Mouse (Mus musculus): Measurements from ENCODE around the gene Btbd6.

Btbd6 gene

DNA sequence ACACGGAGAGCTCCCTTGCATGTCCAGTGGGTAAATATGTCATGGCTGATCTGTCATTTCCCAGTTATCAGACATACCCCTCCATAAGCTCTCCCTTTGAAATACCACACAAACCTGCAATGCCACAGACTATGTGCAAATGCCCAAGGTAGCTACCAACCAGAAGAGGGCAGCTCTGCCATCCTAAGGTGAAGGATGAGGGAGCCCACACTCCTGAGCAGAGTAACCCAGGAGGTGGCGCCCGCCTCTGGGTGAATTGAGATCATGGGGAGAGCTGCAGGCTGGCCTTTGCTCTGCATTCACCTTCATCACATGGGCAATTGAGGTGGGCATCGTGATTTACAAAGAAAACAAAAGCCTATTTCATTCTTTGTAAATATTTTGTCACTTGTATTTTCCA lies 28.7 kb downstream of the Btbd6 start:
- peak; percentile 63 to 77 for DNase-seq (ENCODE audit: low spot score in 2 of 2)

DNA sequence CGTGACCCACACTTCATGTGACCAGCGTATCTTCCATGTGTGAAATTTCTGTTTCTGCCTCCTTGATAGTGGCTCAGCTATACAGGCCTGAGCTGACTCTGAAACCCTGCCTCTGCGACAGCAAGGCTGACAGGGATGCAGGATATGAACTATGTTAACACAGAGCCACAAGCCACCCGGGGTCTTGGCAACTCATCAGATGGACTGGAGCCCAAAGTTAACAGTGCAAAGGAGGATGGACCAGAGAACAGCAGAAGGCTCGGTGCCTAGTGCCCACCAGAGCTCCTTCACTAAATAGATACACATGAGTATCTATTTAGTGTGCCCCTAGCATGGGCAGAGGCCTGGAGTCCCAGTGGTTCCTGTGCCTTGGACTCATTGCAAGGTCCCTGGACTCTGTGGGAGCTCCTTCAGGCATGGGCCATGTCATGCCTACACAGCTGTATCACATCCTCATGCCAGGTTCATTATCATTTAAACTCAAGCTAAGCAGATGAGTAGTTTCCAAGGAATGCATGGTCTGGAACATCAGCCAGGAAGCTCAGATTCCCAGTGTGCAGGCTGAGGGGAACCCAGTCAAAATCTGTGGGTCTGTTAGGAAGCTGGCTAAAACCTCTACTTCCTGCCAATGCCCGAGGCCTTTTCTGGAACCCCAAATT lies 35.5 kb downstream of the Btbd6 start:
- DNase-seq (ENCODE audit: low spot score in 2 of 2), result no peak

DNA sequence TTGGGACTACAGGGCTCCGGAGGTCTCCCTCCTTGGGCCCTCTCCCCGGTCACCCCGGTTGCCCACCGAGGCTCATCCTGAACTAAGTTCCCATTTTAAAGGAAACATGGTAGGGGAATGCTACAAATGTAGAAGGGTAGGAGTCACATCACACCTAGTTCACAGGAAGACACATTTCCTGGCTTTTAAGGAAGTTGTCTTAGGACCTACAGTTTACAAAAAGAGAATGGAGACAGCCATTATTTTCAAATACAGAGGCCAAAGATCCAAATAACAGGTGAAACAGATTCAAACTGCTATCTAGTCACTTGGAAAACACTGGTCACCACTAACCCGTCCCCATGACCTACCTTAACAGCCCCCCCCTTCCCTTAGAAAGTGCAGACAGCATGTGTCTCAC lies 36.2 kb downstream of the Btbd6 start:
- no peak for DNase-seq (ENCODE audit: low spot score in 2 of 2)

DNA sequence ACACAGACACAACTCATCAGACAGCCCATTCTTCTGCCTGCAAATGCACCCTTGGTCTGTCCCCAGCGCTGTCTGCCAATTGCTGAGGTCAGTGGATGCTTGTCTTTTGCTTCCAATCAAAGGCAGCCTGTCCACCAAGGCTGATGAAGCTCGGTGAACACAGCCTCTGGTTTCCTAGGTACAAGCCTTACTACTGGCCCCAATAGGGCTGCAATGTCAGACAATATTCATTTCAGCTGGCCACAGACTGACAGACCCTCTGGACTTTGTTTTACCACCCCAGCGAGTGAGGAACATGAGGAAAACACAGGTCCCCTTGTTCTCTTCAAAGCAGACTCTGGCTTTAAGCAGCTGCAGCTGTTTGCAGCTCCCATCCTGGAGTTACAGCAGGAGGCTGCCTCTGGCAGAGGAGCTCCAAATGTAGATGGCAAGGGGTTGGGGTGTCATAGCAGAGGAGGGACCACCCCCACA lies 36.8 kb downstream of the Btbd6 start:
- peak; percentile 33 to 38 for DNase-seq (ENCODE audit: low spot score in 2 of 2)

DNA sequence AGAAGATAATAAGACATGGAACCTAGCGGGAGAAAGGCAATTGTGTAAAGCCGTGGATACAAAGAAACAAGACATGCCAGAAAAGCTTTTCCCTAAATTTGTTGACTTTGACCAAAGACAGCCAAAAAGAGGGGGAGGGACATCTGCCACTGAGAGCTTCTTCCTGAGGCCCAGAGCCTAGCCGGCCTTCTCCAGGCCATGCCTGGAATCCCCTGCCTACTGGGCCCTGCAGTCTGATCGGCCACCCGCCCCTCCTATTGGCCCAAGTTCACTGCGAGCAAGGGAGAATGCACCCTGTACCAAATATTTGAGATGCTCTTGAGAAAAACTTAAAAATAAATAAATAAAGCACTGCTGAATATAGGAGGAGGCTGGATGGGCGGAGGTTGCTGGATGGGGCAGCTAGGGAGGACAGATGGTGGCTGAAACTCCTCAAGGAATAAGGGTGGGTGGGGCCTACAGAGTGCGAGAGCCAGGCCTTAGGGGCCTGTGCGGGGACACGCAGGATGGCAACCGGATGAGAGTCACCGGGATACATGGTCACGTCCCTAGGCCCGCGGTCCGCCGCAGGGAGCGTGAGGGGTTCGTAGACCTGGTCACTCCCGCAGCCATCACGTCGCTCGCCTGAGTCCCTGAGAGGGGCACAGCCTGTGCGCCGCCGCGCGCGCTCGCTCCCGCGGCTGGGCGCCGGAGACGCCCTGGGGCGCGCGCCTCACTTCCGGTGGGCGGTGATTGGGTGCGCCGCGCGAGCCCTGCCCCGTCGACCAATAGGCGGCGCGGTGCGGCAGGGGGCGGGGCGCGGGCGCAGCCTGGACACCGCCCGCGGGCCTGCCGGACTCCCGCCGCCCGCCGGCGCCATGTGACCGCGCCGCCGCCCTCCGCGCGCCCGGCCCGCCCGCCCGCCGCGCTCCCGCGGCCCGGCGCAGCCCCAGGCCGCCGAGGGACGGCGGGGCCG lies 37.6 kb downstream of the Btbd6 start, which contains the start of gene Pacs2:
Pacs2 (plus strand) TSS at position 905 of the 955 bp plus-strand sequence.
- peak; percentile 84 to 92 for DNase-seq (ENCODE audit: low spot score in 2 of 2)

DNA sequence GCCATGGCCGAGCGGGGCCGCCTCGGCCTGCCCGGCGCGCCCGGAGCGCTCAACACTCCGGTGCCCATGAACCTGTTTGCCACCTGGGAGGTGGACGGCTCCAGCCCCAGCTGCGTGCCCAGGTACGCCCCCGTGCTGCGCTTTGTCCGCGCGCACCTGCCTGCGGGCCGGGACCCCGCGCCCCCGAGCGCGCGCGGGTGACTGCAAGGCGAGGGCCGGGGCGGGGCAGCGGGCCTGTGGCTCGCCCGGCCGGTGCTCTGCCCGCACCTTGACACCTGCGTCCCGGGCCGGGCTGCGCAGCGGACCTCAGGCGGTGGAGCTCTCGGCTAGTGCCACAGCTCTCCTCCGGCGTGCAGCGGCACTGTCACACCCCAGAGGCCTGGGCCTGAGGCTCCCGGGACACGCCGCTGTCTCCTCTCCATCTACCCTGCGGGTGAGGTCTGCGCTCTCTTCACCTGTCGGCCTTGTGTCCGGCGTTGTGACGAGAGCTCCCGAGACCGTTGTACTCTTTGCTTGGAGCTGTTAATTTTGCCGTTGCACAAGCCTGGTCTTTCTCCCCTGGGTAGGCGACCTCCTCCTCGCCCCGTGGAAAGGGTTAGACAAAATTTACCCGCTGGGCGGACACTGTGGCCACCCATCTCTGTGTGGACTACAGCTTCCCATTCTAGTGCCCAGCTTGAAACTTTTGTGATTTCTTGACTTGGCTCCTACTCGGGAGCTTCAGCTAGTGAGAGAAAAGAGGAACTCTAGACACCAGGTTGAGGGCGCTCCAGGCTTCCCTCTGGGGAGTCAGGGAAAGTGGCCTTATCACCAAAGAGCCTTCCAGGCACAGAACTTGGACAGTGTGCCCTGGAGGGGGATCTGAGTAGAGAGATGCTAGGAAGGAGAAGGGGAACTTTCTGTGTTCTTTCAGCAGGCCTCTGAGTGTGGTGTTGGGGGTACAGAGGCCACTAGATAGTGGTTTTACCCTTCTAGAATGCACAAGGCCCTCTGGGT lies 38.6 kb downstream of the Btbd6 start:
- DNase-seq (ENCODE audit: low spot score in 2 of 2), result peak in 1 of 2 experiments; percentile 19

DNA sequence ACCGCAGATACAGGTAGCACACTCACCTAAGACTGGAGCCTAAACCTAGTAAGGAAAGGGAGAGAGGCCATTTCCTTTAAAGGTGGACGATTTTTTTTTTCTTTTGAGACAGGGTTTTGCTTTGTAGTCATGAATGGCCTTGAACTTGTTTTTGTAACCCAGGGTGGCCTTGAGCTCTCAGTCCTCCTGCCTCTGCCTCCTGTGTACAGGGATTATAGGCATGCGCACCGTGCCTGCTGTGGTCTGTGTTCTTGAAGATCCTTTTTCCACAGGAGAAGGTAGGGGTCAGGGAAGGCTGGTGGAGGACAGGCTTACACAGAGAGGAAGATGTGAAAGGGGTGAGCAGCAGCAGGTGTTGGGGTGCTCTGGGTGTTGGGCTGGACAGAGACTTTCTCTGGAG lies 39.7 kb downstream of the Btbd6 start:
- no peak for DNase-seq (ENCODE audit: low spot score in 2 of 2)

DNA sequence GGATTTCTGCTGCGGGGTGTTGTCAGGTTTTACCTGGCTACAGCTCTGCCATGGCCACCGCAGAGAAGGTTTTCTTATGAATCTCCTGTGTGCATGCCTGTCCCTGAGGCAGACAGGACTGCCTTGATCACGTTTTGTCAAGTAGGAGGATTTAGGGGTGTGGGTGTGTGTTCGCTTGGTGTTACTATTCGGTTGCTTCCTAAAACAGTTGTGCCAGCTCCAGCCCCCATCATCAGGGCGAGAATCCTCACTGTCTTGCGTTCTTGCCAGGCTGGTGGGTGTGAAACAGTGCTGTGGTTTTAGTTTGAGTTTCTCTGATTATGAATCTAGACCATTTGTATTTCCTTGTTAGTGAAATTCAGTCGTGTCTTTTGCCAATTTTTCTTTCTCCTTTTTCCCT lies 40.7 kb downstream of the Btbd6 start:
- peak; percentile 87 to 91 for DNase-seq (ENCODE audit: low spot score in 2 of 2)

DNA sequence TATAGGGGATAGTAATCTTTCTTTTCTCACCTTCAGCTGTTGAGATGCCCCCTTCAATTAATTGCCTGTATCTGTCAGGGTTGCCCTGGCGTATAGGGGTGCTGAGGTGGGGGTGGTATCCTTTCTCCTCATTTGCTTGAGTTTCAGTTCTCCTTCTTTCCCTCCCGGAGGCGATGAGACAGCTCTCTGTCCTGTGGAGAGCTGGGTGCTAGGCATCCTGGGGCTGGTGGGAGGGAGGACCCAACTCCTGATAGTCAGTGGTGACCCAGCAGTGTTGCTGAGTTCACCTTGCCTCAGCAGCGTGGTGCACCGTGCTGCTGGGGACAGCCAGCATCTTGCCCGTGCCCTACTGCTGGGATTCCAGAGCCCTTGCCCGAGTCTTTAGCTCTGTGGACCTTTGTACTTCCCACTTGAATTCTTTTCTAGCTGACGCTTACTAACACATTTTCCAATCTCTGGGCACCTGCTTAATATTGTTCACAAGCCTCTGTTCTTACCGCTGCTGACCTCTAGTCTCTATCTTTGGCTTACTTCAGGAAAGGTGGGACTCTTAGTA lies 41.2 kb downstream of the Btbd6 start:
- no peak for DNase-seq (ENCODE audit: low spot score in 2 of 2)

DNA sequence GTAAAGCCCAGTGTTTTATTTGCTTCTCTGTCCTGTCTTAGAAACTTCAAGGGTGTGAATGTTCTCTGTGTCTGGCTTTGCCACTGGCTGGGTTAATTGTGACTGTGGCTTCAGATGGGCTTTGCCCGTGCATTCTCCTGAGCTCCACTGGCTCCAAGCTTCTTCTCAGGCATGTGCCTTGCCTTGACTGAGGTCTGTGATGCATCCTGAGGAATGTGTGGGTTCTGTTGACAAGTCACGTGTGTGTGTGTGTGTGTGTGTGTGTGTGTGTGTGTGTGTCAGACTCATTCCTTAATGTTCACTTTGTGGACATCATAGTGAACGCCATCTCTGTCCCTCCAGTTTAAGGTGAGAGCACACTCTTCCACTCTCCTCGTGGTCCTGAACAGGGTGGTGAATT lies 42.5 kb downstream of the Btbd6 start:
- DNase-seq (ENCODE audit: low spot score in 2 of 2), result no peak

DNA sequence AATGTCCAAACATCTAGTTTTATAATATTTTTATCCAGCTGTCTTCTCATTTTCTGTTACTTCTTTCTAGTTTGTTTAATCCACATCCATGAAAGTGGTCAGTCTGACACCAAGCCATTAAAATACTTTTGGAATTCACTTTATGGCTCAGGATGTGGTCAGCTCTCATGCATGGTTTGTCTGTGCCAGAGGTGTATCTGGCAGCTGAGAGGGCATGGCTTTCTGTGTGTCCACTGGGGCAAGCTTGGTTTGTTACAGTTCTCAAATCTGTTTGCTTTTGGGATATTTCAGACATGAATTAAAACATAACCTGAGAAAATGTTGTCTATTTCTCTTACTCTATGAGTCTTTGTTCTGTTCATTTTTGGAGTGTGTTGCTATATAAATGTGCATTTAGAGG lies 45.2 kb downstream of the Btbd6 start:
- DNase-seq (ENCODE audit: low spot score in 2 of 2), result no peak

DNA sequence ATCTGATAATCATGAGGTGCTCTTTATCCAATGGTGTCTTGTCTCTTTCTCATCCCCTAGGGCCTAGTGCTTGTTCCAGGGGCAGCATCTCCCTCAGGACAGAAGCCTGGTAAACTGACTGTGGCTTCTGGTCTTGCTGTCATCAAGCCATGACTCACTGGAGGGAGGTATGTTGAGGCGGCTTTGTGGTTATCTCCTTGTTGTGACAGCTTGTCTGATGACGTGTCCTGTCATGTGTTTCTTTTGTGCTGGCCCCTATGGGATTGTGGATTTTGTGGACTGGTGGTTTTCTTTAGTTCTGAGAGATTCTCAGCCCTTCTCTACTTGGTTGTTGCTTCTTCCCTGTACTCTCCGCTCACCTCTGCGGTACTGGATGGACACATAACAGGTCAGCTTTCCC lies 46.8 kb downstream of the Btbd6 start:
- DNase-seq (ENCODE audit: low spot score in 2 of 2), result no peak

DNA sequence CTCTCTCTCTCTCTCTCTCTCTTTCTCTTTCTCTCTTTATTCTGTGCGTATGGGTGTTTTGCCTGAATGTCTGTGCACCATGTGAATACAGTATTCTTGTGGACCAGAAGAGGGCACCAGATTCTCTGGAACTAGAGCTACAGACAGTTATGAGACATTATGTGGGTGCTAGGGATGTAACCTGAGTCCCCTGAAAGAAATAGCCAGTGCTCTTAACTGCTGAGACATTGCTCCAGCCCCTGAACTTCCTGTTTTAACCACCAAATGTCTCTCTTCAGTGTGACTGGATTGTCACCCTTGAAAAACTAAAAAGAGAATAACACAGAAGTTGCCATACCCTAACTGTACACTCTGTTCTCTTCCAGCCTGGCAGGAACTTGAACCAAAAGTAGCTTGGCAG lies 50.3 kb downstream of the Btbd6 start:
- no peak for DNase-seq (ENCODE audit: low spot score in 2 of 2)

DNA sequence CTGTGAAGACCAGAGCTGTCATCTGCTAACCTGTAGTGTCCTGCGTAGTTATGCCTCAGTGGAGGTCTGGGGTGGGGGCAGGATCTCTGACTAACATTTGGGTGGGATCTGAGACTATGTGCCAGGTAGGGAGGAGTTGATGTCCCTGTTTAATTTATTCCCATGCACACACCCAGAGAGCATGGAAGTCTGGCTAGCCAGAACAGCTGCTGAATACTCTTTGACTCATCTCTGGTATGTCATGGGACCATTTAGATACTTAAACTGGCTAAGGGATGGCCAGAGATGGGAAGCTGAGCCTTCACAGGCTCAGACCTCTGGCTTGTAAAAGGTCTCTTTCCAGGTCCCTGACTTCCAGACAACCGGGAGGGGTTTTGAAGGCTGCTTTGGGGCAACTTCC lies 51.2 kb downstream of the Btbd6 start:
- DNase-seq (ENCODE audit: low spot score in 2 of 2), result no peak

DNA sequence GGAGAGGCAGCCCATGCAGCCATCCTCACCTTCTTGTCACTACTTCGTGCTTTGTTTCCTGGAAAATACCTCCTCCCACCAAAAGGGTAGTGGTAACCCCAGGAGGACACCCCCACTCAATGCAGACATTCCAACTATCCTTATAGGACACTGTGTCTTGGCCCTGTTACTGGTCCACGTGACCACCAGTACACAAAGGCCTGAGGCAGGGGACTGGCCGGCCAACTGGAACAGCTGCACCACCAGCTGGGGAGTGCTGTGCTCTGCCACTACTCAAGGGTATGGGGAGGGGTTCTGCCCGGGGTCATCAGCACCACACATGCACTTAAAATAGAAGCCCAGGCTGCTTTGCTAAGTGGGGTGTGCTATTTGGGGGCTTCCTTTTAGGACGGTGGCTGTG lies 51.8 kb downstream of the Btbd6 start:
- no peak for DNase-seq (ENCODE audit: low spot score in 2 of 2)
